Mouse (Mus musculus) T-cell, adult 2 months (primary cell): Measurements from ENCODE around the gene Btg2.

ENCODE experiments used
- DNase-seq: peaks from one replicate; pipeline ENCODE4 v3.0.0; 2022; ENCODE audit warnings: low spot score

Gene Btg2

DNA sequence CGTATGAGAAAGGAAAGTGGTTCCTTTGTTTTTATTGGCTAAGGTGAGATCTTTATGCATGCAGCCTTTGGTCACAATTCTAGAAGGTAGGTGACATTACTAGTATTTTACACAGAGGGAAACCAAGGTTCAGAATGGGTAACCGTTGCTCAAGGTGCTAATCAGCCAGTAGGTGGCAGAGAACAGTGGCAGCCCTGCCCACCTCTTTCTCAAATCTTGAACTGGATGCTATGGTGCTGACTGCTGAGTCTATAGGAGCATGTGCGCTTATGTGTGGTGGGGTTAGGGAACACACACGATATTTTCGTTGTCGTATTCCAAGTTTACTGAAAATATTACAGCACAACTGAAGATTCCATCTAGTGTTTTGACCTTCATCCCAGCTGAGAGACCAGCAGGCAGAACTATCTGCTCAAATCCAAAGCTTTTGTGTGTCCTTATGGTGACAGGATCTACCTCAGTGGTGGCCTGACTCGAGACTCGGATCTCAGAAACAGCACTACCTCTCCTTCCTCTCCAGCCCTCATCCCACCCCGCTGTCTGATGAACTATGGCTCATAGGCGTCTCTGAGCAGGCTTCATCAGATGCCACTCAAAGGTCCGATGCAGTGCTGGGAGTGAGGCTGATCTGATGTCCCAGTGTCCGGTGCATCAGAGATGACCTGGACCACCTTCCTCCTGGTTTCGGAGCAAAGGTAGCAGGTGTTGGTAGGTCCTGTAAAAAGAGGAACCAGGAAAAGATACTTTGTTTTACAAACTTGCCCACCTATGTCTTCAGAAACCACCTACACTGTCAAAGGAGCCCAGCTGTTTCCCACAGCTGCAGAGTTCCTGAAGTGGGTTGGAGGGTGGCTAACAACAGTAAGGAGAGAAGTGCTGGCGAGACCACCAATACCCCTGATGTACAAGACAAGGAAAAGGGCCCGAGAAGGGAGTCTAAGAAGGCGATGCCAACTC is 18.9 kb downstream of the Btg2 start:
- DNase-seq: peak; percentile 72

DNA sequence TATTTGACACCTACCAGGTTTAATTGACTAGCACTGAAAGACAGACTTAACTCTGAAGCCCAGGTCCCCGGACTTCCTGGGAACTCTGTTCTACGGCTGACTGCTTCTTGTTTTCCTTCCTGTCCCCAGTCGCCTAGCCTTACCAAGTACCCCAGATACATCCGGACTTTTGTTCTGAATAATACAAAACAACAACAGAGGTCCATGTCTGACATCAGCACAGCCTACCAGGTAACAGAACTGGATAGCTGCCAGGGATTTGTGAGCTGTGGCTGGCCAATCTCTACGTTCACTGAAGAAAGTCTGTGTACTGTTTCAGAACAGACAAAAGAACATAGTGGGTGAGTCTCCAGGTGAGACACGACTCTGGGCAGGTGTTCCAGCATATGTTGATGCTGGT is 20.1 kb downstream of the Btg2 start:
- DNase-seq: peak; percentile 68

DNA sequence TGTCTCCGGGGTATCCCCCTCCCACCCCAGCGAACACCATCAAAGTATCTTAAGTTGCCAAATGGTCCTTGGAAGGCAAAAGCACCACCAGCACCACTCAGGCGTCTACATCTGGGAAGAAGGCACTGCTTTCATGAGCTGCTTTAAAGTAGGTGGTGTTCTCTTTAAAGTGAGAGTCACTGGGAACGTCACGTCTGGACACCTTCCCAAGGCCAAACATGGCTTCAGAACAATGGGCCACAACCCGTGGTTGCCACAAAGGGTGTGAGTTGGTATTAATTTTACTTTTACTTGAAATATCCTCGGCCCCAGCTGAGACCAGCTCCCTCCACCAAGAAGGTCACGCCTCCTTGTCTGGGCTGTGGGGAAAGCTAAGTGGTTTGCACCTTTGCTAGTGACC is 21.2 kb downstream of the Btg2 start:
- DNase-seq: no peak

- no peak for DNase-seq
Measured at GRCm38 (mm10) chr1:134056285-134056684, 22.6 kb downstream of the Btg2 start.

DNA sequence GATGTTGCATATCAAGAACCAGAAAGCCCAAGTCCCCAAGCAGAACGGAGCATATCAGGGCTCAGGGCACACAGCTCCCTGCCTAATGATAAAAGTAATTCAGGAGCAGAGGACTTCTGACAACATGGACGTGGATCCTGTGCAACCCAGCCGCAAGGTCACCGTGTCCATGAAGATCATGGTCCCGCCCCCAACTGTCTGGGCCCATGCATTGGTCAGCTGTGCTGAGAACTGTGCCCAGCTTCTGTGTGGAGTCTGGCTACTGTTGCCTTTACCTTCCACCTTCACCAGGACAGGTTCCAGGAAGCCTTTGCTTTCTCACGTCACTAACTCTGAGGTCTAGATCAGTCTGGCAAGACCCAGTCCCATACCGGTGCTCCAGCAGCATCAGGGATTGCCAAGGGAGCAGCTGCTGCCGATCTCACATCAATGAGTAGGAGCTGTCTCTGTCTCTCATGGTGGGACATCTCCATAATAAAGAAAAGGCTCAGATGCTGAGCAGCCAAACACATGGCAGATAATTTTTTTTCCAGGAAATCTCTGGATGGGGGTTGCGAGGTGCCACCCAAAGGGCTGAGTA is 23.2 kb downstream of the Btg2 start:
- no peak for DNase-seq

GRCm38 (mm10) chr1:134055058-134055457 is 23.9 kb downstream of the Btg2 start:
- no peak for DNase-seq

DNA sequence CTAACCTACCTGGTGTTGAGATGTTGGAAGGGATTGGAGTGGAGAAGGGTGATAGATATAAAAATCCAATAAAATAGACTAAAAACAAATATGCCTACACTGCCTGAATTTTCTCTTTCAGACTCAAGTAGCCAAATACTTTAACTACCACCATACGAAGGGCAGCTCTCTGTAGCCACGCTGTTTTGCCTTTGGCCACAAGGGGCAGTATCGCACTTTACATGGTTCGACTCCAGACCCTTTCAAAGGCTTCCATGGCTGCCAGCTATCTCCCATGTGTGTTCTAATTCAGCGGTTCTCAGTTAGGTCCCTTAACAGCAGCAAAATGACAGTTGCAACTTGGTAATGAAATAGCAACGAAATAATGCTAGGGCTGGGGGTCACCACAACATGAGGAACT is 25.7 kb downstream of the Btg2 start:
- peak; percentile 83 for DNase-seq

GRCm38 (mm10) chr1:134049542-134049941 is 29.4 kb downstream of the Btg2 start:
- no peak for DNase-seq

GRCm38 (mm10) chr1:134048759-134049158 is 30.2 kb downstream of the Btg2 start:
- DNase-seq: peak; percentile 68

GRCm38 (mm10) chr1:134047431-134047830 is 31.5 kb downstream of the Btg2 start:
- DNase-seq: no peak

DNA sequence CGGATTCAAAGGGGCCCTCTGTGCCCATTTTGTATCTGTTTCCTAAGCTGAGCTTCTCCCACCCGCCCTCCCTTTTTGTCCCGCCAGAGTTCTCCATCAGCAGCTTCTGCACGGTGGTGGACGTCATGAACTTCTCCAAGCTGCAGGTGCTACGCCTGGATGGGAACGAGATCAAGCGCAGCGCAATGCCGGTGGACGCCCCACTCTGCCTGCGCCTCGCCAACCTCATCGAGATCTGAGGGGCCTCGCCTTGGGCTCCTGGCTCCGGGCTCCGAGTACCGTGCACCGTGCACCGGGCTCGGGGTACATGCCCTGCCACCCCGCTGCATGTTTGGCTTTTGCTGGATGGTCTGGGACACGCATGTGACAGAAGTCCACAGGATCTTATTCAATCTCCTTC is 32.5 kb downstream of the Btg2 start:
- no peak for DNase-seq

DNA sequence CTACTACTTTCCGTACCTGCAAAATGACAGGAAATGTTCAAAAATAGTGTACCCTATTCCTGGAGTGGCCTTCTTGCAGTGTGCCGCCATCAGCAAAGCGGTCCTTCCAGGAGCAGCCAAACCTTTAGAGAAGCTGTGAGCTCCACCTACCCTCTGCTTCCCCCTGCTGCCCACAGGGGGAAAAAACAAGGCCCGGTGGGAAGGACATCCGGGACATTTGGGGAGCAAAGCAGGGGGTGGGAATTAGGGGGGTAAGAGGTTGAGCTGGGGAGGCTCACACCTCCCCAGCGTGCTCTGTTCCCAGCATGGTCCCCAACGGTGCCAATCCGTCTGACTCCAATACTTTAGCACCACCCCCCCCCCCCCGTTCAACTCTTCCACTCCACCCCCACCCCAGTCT is 32.9 kb downstream of the Btg2 start:
- DNase-seq: peak; percentile 39

DNA sequence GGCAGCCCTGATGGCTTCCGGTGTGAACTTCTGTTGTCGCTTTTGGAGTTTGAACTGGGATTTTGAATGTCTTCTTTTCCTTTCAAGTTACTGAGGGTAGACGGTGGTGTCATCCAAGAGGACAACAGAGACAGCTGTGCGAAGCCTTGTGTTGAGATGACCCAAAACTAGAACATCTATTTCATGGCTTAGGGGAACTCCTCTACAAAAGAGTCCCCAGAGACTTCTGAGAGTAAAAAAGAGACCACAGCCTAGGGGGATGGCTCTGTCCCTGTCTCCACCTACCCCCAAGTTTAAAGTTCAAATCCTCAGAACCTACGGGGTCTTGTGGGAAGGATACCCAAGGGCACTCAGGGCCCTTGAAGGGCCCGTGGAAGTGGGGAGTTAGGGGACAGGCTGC is 34.1 kb downstream of the Btg2 start:
- no peak for DNase-seq

DNA sequence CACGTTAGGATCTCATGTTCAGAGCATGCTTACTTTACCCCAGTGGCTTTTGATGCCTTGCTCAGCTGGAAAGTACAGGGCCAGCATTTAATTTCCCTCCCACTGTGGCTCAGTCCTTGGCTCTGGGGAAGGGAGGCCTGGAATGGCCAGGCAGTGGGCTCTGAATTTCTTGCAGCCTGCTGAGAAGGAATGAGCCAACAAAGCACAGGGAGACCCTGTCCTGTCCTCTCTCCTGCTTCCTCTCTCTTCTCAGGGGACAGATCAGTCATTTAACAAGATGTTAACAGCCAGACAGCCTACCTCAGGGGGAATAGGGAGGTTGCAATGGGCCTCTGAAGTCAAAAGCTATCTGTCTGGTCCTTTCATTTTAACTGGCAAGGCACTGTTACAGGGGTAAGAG is 36.6 kb downstream of the Btg2 start:
- DNase-seq: no peak

GRCm38 (mm10) chr1:134041900-134042299 is 37.0 kb downstream of the Btg2 start:
- DNase-seq: no peak

GRCm38 (mm10) chr1:134039361-134039760 is 39.6 kb downstream of the Btg2 start:
- DNase-seq: no peak

DNA sequence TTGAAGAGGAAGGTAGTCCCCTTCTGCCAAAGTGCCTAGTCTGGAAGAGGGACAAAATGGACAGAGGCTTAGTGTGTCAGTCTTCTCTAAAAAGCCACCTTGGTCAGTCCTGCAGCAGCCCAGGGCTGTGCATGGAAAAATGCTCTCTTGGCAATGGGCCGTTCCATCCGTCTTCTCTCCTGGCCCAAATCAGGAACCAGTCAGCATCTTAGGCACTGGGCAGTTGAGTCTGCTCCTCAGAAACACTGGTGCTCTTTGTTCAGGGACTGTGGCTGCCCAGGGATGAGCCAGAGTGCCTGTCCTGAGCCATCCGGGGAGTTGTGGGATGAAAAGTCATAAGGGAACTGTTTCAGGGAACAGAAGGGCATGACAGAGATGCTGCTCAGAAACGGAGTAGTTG is 40.6 kb downstream of the Btg2 start:
- no peak for DNase-seq

DNA sequence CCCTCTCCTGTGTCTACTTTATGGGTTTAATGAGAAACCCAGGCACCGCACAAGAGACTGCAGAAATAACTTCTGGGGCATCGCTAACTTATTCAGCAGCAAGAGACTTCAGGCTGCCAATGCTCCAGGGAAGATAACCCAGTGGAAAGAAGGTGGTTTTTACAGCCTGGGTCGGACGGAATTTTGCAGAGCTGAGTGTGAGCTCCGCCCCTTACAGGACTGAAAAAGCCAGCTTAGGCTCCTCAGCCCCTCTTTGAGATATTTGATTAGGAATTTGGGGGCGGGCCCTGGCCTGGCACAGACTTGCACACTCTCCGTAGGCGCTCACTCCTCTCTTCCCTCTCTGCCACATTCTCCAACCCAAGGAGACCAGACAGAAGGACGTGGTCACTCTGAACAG is 41.7 kb downstream of the Btg2 start, which contains the start of gene Fmod:
Gene Fmod, plus strand, starts transcription at position 83 of the 400 bp plus-strand sequence.
- DNase-seq: no peak

GRCm38 (mm10) chr1:134036492-134036891 is 42.4 kb downstream of the Btg2 start:
- no peak for DNase-seq

- DNase-seq: no peak
Measured at GRCm38 (mm10) chr1:134028161-134028846, 50.6 kb downstream of the Btg2 start.

DNA sequence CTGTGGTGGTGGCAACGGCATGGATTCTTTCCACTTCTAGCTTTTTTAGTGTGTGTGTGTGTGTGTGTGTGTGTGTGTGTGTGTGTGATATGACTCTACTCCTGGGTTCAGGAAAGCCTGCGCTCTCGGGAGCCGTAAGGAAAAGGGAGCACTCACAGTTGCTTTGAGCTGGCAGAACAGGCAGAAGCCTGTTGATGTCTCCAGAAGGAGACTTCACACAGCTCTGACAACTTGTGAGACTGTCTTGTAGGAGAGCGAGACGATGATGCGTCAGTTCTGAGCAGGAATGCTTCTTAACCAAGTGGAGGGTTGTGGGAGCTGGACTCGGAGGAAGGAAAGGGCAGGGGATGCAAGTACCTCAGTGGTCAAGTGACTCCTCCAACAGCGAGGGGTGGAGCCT is 52.2 kb downstream of the Btg2 start:
- no peak for DNase-seq

- DNase-seq: peak; percentile 7
Measured at GRCm38 (mm10) chr1:134025975-134026374, 52.9 kb downstream of the Btg2 start.
